In the genomic region with DNA sequence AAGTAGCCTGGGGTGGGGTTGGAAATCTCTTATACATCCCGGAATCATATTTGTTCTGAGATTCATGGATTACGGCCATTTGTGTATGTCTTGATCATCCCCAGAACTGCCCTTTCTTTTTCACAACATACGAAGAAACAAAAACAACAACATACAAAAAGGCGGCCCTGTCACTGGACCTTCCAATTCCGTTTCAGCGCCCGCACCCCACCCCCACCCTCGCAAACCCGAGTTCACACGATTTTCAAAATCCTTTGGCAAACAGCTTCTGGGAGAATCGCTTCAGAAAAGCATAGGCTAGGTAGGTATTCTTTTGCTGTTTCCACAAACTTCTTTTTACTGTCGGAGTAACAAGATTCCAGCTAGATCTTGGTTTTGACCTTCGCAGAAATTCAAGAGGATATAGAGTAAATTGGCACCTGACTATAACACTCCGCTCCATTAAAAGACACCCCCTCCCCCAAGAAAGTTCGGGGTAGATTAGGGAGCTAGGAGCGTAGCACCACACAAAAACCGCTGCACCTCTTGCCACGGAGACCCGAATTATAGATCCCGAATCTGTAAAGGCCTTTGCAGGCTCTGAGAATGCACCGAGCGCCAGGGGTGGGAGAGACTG, we compare ENCODE assay signal across 12 mouse cellular contexts. TPM values are rescaled to one million over a fixed set of nuclear protein-coding genes. Genes with fewer than 3 reads are reported as not detected.
DNase-seq lines count a peak whose midpoint lies in the region; ATAC-seq and TF ChIP-seq lines count a peak whose summit lies in the region.
"Had no signal": no experiment of that assay in that cellular context is flagged by ENCODE, and none has a peak within 500 bp of the region (broad histone marks: within the 10 kb centered on the region; RNA-seq: fewer than 3 reads in every experiment).

No protein-coding gene starts in this region.

- H3K4me1 ChIP-seq in heart, embryonic 12.5 days (replicated peaks): peaks cover 28% of the 10 kb centered on the region
- H3K4me1 ChIP-seq in ES-Bruce4 (ENCODE audit: control insufficient read depth, insufficient read depth, low read length): no peaks in the 10 kb centered on the region
- H3K4me1 ChIP-seq in hindbrain, embryonic 11.5 days (replicated peaks; ENCODE audit: control insufficient read depth, insufficient read depth, low read length): no peaks in the 10 kb centered on the region; the same call in 1 of the 2 replicates
- peaks cover 13% of the 10 kb centered on the region for H3K4me1 ChIP-seq in midbrain, embryonic 11.5 days (ENCODE audit: control insufficient read depth, insufficient read depth, low read length)

- no peak overlapping the region for H3K27ac ChIP-seq in heart, embryonic 12.5 days (ENCODE audit: poor library complexity, severe bottlenecking)
- no peak overlapping the region for H3K27ac ChIP-seq in ES-Bruce4 (ENCODE audit: insufficient read depth, low read length)
- H3K27ac ChIP-seq in hindbrain, embryonic 11.5 days (ENCODE audit: low read depth, low read length): peak overlapping the region; percentile 94
- H3K27ac ChIP-seq in midbrain, embryonic 11.5 days (ENCODE audit: low read depth, low read length): peak overlapping the region; percentile 82

- peak overlapping the region; percentile 81 for H3K4me2 ChIP-seq in heart, embryonic 12.5 days
- H3K4me2 ChIP-seq in hindbrain, embryonic 11.5 days (replicated peaks; ENCODE audit: low read depth, low read length): peak overlapping the region; percentile 62
- H3K4me2 ChIP-seq in midbrain, embryonic 11.5 days: peak overlapping the region; percentile 83

- peaks cover 87% of the 10 kb centered on the region for H3K27me3 ChIP-seq in heart, embryonic 12.5 days (replicated peaks)
- peaks cover 62% of the 10 kb centered on the region for H3K27me3 ChIP-seq in ES-Bruce4 (ENCODE audit: control insufficient read depth, insufficient read depth, low read length, poor library complexity, severe bottlenecking)
- peaks cover 47% of the 10 kb centered on the region for H3K27me3 ChIP-seq in hindbrain, embryonic 11.5 days (ENCODE audit: control insufficient read depth, insufficient read depth, low read length)
- peaks cover 50% of the 10 kb centered on the region for H3K27me3 ChIP-seq in midbrain, embryonic 11.5 days (ENCODE audit: control insufficient read depth, insufficient read depth, low read length)

- H3K4me3 ChIP-seq in heart, embryonic 12.5 days: peak overlapping the region; percentile 52
- peak overlapping the region; percentile 68 for H3K4me3 ChIP-seq in ES-Bruce4 (ENCODE audit: low read depth, low read length)
- H3K4me3 ChIP-seq in hindbrain, embryonic 11.5 days (ENCODE audit: low read depth, low read length): peak overlapping the region; percentile 78
- H3K4me3 ChIP-seq in midbrain, embryonic 11.5 days (ENCODE audit: low read depth, low read length): peak overlapping the region; percentile 93

- no peaks in the 10 kb centered on the region for H3K36me3 ChIP-seq in heart, embryonic 12.5 days
- no peaks in the 10 kb centered on the region for H3K36me3 ChIP-seq in ES-Bruce4 (ENCODE audit: control insufficient read depth, insufficient read depth, low read length, poor library complexity, severe bottlenecking)
- H3K36me3 ChIP-seq in hindbrain, embryonic 11.5 days (ENCODE audit: control insufficient read depth, insufficient read depth, low read length): no peaks in the 10 kb centered on the region
- H3K36me3 ChIP-seq in midbrain, embryonic 11.5 days (ENCODE audit: control insufficient read depth, insufficient read depth, low read length): no peaks in the 10 kb centered on the region

- TF ChIP-seq CTCF in ES-Bruce4 (IDR thresholded peaks at IDR 0.05; ENCODE audit: low read depth, low read length): no peak

- 2% methylated on average over 22 of the region's 22 CpGs for WGBS in heart, embryonic 12.5 days
- under 1% methylated on average over 22 of the region's 22 CpGs for WGBS in hindbrain, embryonic 11.5 days
- WGBS in midbrain, embryonic 11.5 days: under 1% methylated on average over 22 of the region's 22 CpGs

- no peak for TF ChIP-seq EP300 in ES-Bruce4 (IDR thresholded peaks at IDR 0.05; ENCODE audit: insufficient read depth, low read depth, low read length)

- intact Hi-C loops in heart, postnatal 10 days (cut with DNase I): loop anchor here (5.0 to 10.0 kb wide), 2 partner anchors 168 to 280 kb away; partner anchors contain the start of gene Tubgcp3

- DNase-seq in heart, postnatal 10 days: no peak
- no peak for DNase-seq in hindbrain, embryonic 11.5 days (ENCODE audit: low spot score)
- peak; percentile 97 for DNase-seq in midbrain, embryonic 11.5 days (ENCODE audit: low spot score, missing footprints)
- no peak for DNase-seq in layer of hippocampus, adult 9-11 months
- no peak for DNase-seq in T-cell, adult 2 months (ENCODE audit: low spot score)
- no peak for DNase-seq in frontal cortex, postnatal 25 days (ENCODE audit: low spot score in 2 of 2)

- ATAC-seq in heart, embryonic 12.5 days (ENCODE audit: insufficient number of reproducible peaks, low FRiP score): 0 out of 2 replicates have a peak, but pooled peaks have one; percentile 7
- no peak for ATAC-seq in hindbrain, embryonic 11.5 days (ENCODE audit: low FRiP score)
- no peak for ATAC-seq in midbrain, embryonic 11.5 days (ENCODE audit: low FRiP score)
- ATAC-seq: inflammation-experienced regulatory T-cells, adult 6 months had no signal

- no peaks in the 10 kb centered on the region for H3K9me3 ChIP-seq in heart, embryonic 12.5 days (replicated peaks)
- H3K9me3 ChIP-seq in ES-Bruce4 (replicated peaks; ENCODE audit: control insufficient read depth, insufficient read depth, low read length, poor library complexity, severe bottlenecking): no peaks in the 10 kb centered on the region
- no peaks in the 10 kb centered on the region for H3K9me3 ChIP-seq in hindbrain, embryonic 11.5 days (ENCODE audit: control insufficient read depth, low read length)
- H3K9me3 ChIP-seq in midbrain, embryonic 11.5 days (ENCODE audit: control insufficient read depth, low read length): no peaks in the 10 kb centered on the region

- H3K9ac ChIP-seq in heart, embryonic 12.5 days: no peak overlapping the region
- H3K9ac ChIP-seq in ES-Bruce4 (ENCODE audit: low read depth, poor library complexity, severe bottlenecking): peak overlapping the region; percentile 89
- H3K9ac ChIP-seq in hindbrain, embryonic 11.5 days (ENCODE audit: low read depth, low read length): peak overlapping the region; percentile 57
- H3K9ac ChIP-seq in midbrain, embryonic 11.5 days (ENCODE audit: low read length): peak overlapping the region; percentile 56

- TF ChIP-seq POLR2A in ES-Bruce4 (IDR thresholded peaks at IDR 0.05; ENCODE audit: insufficient read depth, low read length): no peak

RNA-seq across cellular contexts. Expression of gene Sox1, which starts 0.6 kb away (rescaled TPM):
- not detected in 2 replicates for polyA plus RNA-seq in heart, embryonic 12.5 days (2016; fragmentation: Nextera tagmentation; extraction: Ambion mirVana)
- total RNA-seq in heart, postnatal 10 days (2021): not detected
- 0.37 and 0.50 TPM in 2 replicates for polyA plus RNA-seq in ES-Bruce4 (2011; ENCODE audit: insufficient read depth, insufficient read length, low read depth, missing spikeins)
- 5.3 and 5.5 TPM in 2 replicates for polyA plus RNA-seq in hindbrain, embryonic 11.5 days (2014; fragmentation: Nextera tagmentation; extraction: Ambion mirVana)
- polyA plus RNA-seq in midbrain, embryonic 11.5 days (2014; fragmentation: Nextera tagmentation; extraction: Ambion mirVana): 8.2 and 8.7 TPM in 2 replicates
- total RNA-seq: common myeloid progenitor, adult 5-6 weeks had no signal
- polyA plus RNA-seq: C2C12; inflammation-experienced regulatory T-cells, adult 6 months; small intestine, adult 2 months had no signal

Comparison
In these comparisons a context has a peak if more than half of its experiments do, and no peak if none do; other contexts are left out.
1. H3K27ac ChIP-seq: peak in hindbrain, embryonic 11.5 days (single experiment) and midbrain, embryonic 11.5 days (single experiment); none in heart, embryonic 12.5 days (single experiment) and ES-Bruce4 (single experiment).
2. Peak in every context shown above with its lines, with median percentiles within 50 percentile points of each other: H3K4me2 ChIP-seq and H3K4me3 ChIP-seq.